Mouse (Mus musculus) intestine, postnatal 0 days (tissue): ENCODE measurements around the gene Zfp646. TPM values are rescaled to one million over a fixed set of nuclear protein-coding genes. Genes with fewer than 3 reads are reported as not detected.

ENCODE experiments used
- ATAC-seq: fragments of 200-750 bp; cut with Nextera tagmentation; 2 replicates; pipeline ENCODE4 v1.8.0; 2017; ENCODE audit warnings: mild to moderate bottlenecking, moderate TSS enrichment, moderate library complexity
- H3K27ac ChIP-seq: fragments of 300-500 bp; sonication (generic); 2 replicates; pipeline ENCODE4 v1.5.1; 2014; ENCODE audit warnings: mild to moderate bottlenecking, low read depth, low read length, moderate library complexity
- H3K27me3 ChIP-seq: fragments of 300-500 bp; sonication (generic); replicated peaks from 2 replicates; pipeline ENCODE4 v1.6.1; 2014; ENCODE audit warnings: low read length, mixed read lengths; ENCODE audit not compliant: control insufficient read depth, insufficient read depth
- H3K36me3 ChIP-seq: fragments of 300-500 bp; sonication (generic); 2 replicates; pipeline ENCODE4 v1.6.1; 2014; ENCODE audit warnings: mild to moderate bottlenecking, moderate library complexity; ENCODE audit not compliant: control insufficient read depth, insufficient read depth
- H3K4me1 ChIP-seq: fragments of 300-500 bp; sonication (generic); replicated peaks from 2 replicates; pipeline ENCODE4 v1.6.1; 2014; ENCODE audit warnings: antibody characterized with exemption, low read length, mixed read lengths; ENCODE audit not compliant: control insufficient read depth, insufficient read depth
- H3K4me2 ChIP-seq: fragments of 300-500 bp; sonication (generic); replicated peaks from 2 replicates; pipeline ENCODE4 v1.6.1; 2014; ENCODE audit warnings: low read depth, mild to moderate bottlenecking, moderate library complexity
- H3K4me3 ChIP-seq: fragments of 300-500 bp; sonication (generic); 2 replicates; pipeline ENCODE4 v1.5.1; 2014; ENCODE audit warnings: low read depth, low read length
- H3K9ac ChIP-seq: fragments of 300-500 bp; sonication (generic); 2 replicates; pipeline ENCODE4 v1.6.1; 2014; ENCODE audit warnings: mild to moderate bottlenecking, low read depth, low read length
- H3K9me3 ChIP-seq: fragments of 300-500 bp; sonication (generic); 2 replicates; pipeline ENCODE4 v1.6.1; 2016; ENCODE audit warnings: mixed run types; ENCODE audit not compliant: control insufficient read depth
- CTCF ChIP-seq: sonication (generic); IDR thresholded peaks from 2 replicates; pipeline ENCODE4 v1.5.1; 2016; ENCODE audit warnings: low read depth, mild to moderate bottlenecking, control low read depth, antibody characterized with exemption, moderate library complexity
- WGBS: fragments of 180-500 bp; shearing (Covaris S2); extraction: QIAGEN DNeasy Blood & Tissue Kit; methylation state at CpG from one replicate; pipeline ENCODE4 v1.1.7; 2014; 5-methylcytosine and 5-hydroxymethylcytosine counted together
- polyA plus RNA-seq: library from polyadenylated mRNA; unstranded; fragments of >200 nt; fragmentation: Nextera tagmentation; extraction: Ambion mirVana; gene quantifications from 2 replicates; pipeline ENCODE4 v1.2.1, GENCODE M21; 2015

Zfp646 gene
- polyA plus RNA-seq, 1 experiment from 2014 or later = 4.5 TPM

DNA sequence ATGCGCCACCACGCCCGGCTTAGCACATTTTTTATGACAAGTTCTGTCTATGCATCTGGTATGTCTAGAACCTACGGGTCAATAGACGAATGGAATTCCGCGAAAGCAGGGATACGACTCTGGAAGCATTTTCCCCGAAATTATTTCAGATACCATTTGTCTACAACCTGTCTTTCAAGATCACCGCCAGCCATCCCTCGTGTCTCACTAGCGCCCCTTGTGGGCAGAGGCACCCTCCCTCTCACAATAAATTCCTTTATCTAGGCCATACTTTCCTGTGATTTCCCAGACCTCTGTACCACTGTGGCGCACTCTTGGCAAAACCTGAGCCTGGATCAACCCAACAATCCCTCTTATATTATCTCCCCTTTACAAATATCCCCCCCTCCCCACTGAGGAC is 20.4 kb downstream of the Zfp646 start:
- no peaks in the 10 kb centered on the region for H3K27me3 ChIP-seq
- TF ChIP-seq CTCF = peak; percentile 84
- WGBS = 60% methylated on average over 13 of the region's 13 CpGs

GRCm38 (mm10) chr7:127897542-127897941 is 21.5 kb downstream of the Zfp646 start:
- no peak overlapping the region for H3K4me2 ChIP-seq
- peaks cover 7% of the 10 kb centered on the region; the same call in 1 of the 2 replicates for H3K36me3 ChIP-seq
- 84% methylated on average over 7 of the region's 7 CpGs for WGBS
- H3K9ac ChIP-seq = no peak overlapping the region
- H3K9me3 ChIP-seq = no peaks in the 10 kb centered on the region
- no peak overlapping the region for H3K27ac ChIP-seq
- no peak overlapping the region for H3K4me3 ChIP-seq
- H3K4me1 ChIP-seq = peaks cover 6% of the 10 kb centered on the region; the same call in 1 of the 2 replicates
- ATAC-seq = no peak
- no peaks in the 10 kb centered on the region for H3K27me3 ChIP-seq
- TF ChIP-seq CTCF = no peak

More for the DNA sequence above, 20.4 kb downstream of the Zfp646 start:
- ATAC-seq = no peak
- H3K4me3 ChIP-seq = no peak overlapping the region
- H3K4me1 ChIP-seq = peaks cover 6% of the 10 kb centered on the region; the same call in 1 of the 2 replicates
- H3K27ac ChIP-seq = no peak overlapping the region
- H3K9ac ChIP-seq = no peak overlapping the region
- H3K9me3 ChIP-seq = no peaks in the 10 kb centered on the region
- no peak overlapping the region for H3K4me2 ChIP-seq
- peaks cover 18% of the 10 kb centered on the region; the same call in 1 of the 2 replicates for H3K36me3 ChIP-seq

DNA sequence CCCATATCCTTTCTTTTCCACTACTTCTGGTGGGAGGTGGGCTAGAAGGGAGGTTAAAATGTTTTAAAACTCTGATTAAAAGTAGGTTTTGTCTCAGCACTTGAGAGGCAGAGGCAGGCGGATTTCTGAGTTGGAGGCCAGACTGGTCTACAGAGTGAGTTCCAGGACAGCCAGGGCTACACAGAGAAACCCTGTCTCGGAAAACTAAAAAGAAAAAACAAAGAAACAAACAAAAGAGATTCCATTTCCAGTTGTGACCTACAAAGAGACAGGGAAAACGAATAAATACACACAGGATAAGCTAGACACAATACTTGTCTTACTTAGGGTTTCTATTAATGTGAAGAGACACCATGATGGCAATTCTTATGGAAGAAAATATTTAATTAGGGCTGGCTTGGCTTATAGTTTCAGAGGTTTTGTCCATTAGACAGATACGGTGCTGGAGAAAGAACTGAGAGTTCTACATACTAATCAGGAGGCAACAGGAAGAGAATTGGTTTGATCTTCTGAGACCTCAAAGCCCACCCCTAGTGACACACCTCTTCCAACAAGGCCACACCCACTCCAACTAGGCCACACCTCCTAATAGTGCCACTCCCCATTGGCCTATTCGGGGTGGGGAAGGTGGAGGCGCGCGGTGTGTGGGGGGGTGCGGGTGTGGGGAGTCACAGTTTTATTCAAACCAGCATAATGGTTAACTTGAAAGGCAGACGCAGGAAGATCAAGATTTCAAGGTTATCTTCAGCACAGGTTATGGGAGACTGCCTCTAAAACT is 22.3 kb downstream of the Zfp646 start:
- TF ChIP-seq CTCF = no peak
- peak overlapping the region; percentile 82; the same call in 1 of the 2 replicates for H3K27ac ChIP-seq
- WGBS = 32% methylated on average over 10 of the region's 10 CpGs
- no peak overlapping the region for H3K4me3 ChIP-seq
- no peaks in the 10 kb centered on the region for H3K27me3 ChIP-seq
- no peaks in the 10 kb centered on the region for H3K36me3 ChIP-seq
- peak overlapping the region; percentile 46; the same call in 1 of the 2 replicates for H3K4me2 ChIP-seq
- no peak overlapping the region for H3K9ac ChIP-seq
- H3K9me3 ChIP-seq = no peaks in the 10 kb centered on the region
- peaks cover 6% of the 10 kb centered on the region; the same call in 1 of the 2 replicates for H3K4me1 ChIP-seq
- no peak for ATAC-seq

- Histone ChIP-seq H3K9me3 (no peaks in the 10 kb centered on the region), H3K4me3 (no peak overlapping the region), H3K4me2 (peak overlapping the region; percentile 46), H3K9ac (peak overlapping the region; percentile 31; the same call in 1 of the 2 replicates), H3K27ac (peak overlapping the region; percentile 82), H3K36me3 (no peaks in the 10 kb centered on the region), H3K4me1 (peaks cover 4% of the 10 kb centered on the region; the same call in 1 of the 2 replicates), H3K27me3 (no peaks in the 10 kb centered on the region)
- no peak for TF ChIP-seq CTCF
- ATAC-seq = peak; percentile 49
- WGBS = 18% methylated on average over 7 of the region's 7 CpGs
Measured at GRCm38 (mm10) chr7:127899997-127900396, 24.0 kb downstream of the Zfp646 start.

- WGBS = 75% methylated on average over 2 of the region's 2 CpGs
- no peak for TF ChIP-seq CTCF
- H3K4me1 ChIP-seq = no peaks in the 10 kb centered on the region
- no peak overlapping the region for H3K27ac ChIP-seq
- H3K9me3 ChIP-seq = no peaks in the 10 kb centered on the region
- H3K4me2 ChIP-seq = no peak overlapping the region
- peaks cover 17% of the 10 kb centered on the region for H3K36me3 ChIP-seq
- H3K9ac ChIP-seq = no peak overlapping the region
- H3K4me3 ChIP-seq = no peak overlapping the region
- ATAC-seq = no peak
- H3K27me3 ChIP-seq = no peaks in the 10 kb centered on the region
Measured at GRCm38 (mm10) chr7:127901772-127902171, 25.8 kb downstream of the Zfp646 start.

DNA sequence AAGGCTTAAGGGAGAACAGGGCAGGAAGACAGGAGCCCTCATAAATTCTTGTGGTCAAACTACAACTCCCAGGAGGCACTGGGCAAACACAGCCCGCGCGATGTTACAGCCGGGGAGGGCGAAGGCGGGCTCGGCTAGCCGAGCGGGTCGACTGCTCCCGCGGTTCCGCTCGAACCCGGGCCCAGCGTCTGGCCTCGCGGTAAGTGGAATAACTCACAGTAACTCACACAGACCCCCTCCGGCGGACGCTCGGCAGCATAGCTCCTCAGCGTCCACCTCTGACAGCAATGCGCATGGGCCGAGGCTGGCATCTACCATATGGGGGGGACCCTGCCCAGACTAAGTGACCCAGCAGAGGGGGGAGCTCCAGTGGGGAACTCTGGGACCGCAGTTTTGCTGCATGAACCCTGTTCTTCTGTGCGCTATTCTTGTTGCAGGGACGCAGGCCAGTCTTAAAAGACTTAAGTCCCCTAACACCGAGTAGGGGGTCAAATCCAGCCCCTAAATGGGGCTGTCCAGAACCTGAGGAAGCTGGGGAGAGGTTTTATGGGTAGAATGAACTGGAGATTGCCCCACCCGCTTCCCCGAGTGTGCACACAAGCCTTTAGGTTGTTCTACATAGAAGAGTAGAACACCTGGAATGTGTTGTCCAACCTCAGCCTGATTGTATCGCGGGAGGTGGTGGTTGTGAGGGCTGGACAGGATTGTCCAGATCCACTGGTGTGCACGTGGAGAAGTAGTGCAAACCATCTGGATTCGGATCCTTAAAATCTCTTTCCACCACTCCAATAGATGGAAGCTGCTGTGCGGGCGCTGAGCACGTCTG is 28.2 kb downstream of the Zfp646 start, which contains the start of gene Bckdk:
Bckdk (plus strand) TSS at position 112 of the 826 bp plus-strand sequence.
- peak; percentile 68 for ATAC-seq
- peak within 1 kb of the TSS; percentile 72 for H3K9ac ChIP-seq
- 3% methylated on average over 38 of the region's 38 CpGs for WGBS

More for the DNA sequence above, 28.2 kb downstream of the Zfp646 start, which contains the start of gene Bckdk:
- peak; percentile 48 for TF ChIP-seq CTCF
- Histone ChIP-seq H3K27me3 (no peaks in the 10 kb centered on the region), H3K4me1 (no peaks in the 10 kb centered on the region), H3K4me3 (peak within 1 kb of the TSS; percentile 67), H3K9me3 (no peaks in the 10 kb centered on the region), H3K27ac (peak within 1 kb of the TSS; percentile 67), H3K4me2 (peak within 1 kb of the TSS; percentile 87), H3K36me3 (peaks cover 39% of the 10 kb centered on the region)
